Mouse (Mus musculus) telencephalon, adult 2 months (tissue): Measurements from ENCODE around the gene Gpr27.

ENCODE experiments used
- DNase-seq: peaks from one replicate; pipeline ENCODE4 v3.0.0-alpha.2; 2011; ENCODE audit warnings: low read depth, low spot score

Gene Gpr27

GRCm38 (mm10) chr6:99692206-99692915 lies at the start of gene Gpr27:
TSS of gene Gpr27 (plus strand) at chr6:99692679.
- no peak for DNase-seq

- DNase-seq: no peak
Measured at GRCm38 (mm10) chr6:99643439-99644199, 48.9 kb upstream of the Gpr27 start.

- no peak for DNase-seq
Measured at GRCm38 (mm10) chr6:99644386-99644785, 48.1 kb upstream of the Gpr27 start.

GRCm38 (mm10) chr6:99644876-99645275 lies 47.6 kb upstream of the Gpr27 start:
- no peak for DNase-seq

- no peak for DNase-seq
Measured at GRCm38 (mm10) chr6:99646344-99646743, 46.1 kb upstream of the Gpr27 start.

GRCm38 (mm10) chr6:99649307-99649706 lies 43.2 kb upstream of the Gpr27 start:
- no peak for DNase-seq

- DNase-seq: no peak
Measured at GRCm38 (mm10) chr6:99652341-99652740, 40.1 kb upstream of the Gpr27 start.

GRCm38 (mm10) chr6:99654343-99654742 lies 38.1 kb upstream of the Gpr27 start:
- DNase-seq: no peak

GRCm38 (mm10) chr6:99655488-99655887 lies 37.0 kb upstream of the Gpr27 start:
- no peak for DNase-seq

GRCm38 (mm10) chr6:99656088-99656487 lies 36.4 kb upstream of the Gpr27 start:
- no peak for DNase-seq

- DNase-seq: no peak
Measured at GRCm38 (mm10) chr6:99658586-99658985, 33.9 kb upstream of the Gpr27 start.

GRCm38 (mm10) chr6:99660443-99660842 lies 32.0 kb upstream of the Gpr27 start:
- DNase-seq: no peak

- no peak for DNase-seq
Measured at GRCm38 (mm10) chr6:99663232-99663631, 29.2 kb upstream of the Gpr27 start.

GRCm38 (mm10) chr6:99665457-99666317 lies 26.8 kb upstream of the Gpr27 start:
- DNase-seq: no peak

GRCm38 (mm10) chr6:99666318-99667171 lies 25.9 kb upstream of the Gpr27 start, which contains the start of the genes Eif4e3 and Gm20696:
TSS of gene Eif4e3 (minus strand) at chr6:99666771.
TSS of gene Gm20696 (minus strand) at chr6:99666797.
- DNase-seq: no peak

GRCm38 (mm10) chr6:99667290-99667689 lies 25.2 kb upstream of the Gpr27 start:
- DNase-seq: no peak

GRCm38 (mm10) chr6:99669481-99670325 lies 22.8 kb upstream of the Gpr27 start:
- DNase-seq: peak; percentile 83

- no peak for DNase-seq
Measured at GRCm38 (mm10) chr6:99670481-99671119, 21.9 kb upstream of the Gpr27 start.

- DNase-seq: no peak
Measured at GRCm38 (mm10) chr6:99671768-99672167, 20.7 kb upstream of the Gpr27 start.

GRCm38 (mm10) chr6:99674482-99674881 lies 18.0 kb upstream of the Gpr27 start:
- no peak for DNase-seq
